Mouse (Mus musculus) gastrocnemius, adult 2 months (tissue): Measurements from ENCODE around the gene Plcl1. TPM values are rescaled to one million over a fixed set of nuclear protein-coding genes. Genes with fewer than 3 reads are reported as not detected.
A peak's percentile ranks its signal among the peaks of the same experiment; 100 is the strongest.

Experiments used
- DNase-seq: peaks from one replicate; pipeline ENCODE4 v3.0.0; 2022
- H3K27ac ChIP-seq: fragments of 200-600 bp; 2 replicates; pipeline ENCODE4 v1.8.1; 2022; ENCODE audit warnings: mild to moderate bottlenecking
- H3K4me3 ChIP-seq: fragments of 200-600 bp; 2 replicates; pipeline ENCODE4 v1.8.1; 2022; ENCODE audit warnings: mild to moderate bottlenecking, moderate library complexity
- CTCF ChIP-seq: fragments of 200-600 bp; IDR thresholded peaks from 2 replicates; pipeline ENCODE4 v1.8.1; 2022; ENCODE audit warnings: antibody characterized with exemption, mild to moderate bottlenecking, moderate library complexity
- intact Hi-C: fragments of 180-260 bp; cut with DNase I; formaldehyde crosslinking; loops from one replicate; pipeline ENCODE4 v1.15.1; 2025
- total RNA-seq, 2 experiments: library from RNA; stranded (reverse); gene quantifications; 2 replicates each; pipeline ENCODE4 v1.2.3; 2021

Plcl1 gene
- total RNA-seq, 2 experiments from 2014 or later = 4.1 to 4.6 TPM

DNA sequence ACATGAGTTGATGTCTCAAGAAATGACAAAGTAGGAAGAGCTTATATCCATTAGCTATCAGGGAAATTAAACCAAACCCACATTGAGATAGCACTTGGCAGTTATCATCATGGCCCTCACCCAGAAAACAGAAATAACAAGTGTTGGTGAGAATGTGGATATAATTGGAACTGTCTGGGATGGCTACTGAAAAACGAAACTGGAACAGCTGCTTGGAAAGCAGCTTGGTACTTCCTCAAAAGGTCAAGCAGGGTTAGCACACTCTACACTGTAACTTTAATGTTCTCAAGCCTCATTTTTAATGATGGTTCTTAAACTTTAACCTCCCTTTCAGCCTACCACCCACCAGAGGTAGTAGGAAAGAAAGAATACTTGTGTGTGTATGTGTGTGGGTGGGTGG, 361.0 kb downstream of the Plcl1 start:
- DNase-seq = peak; percentile 36
- no peak overlapping the region for H3K4me3 ChIP-seq
- intact Hi-C loops = no loop called here
- no peak for TF ChIP-seq CTCF
- peak overlapping the region; percentile 80 for H3K27ac ChIP-seq

DNA sequence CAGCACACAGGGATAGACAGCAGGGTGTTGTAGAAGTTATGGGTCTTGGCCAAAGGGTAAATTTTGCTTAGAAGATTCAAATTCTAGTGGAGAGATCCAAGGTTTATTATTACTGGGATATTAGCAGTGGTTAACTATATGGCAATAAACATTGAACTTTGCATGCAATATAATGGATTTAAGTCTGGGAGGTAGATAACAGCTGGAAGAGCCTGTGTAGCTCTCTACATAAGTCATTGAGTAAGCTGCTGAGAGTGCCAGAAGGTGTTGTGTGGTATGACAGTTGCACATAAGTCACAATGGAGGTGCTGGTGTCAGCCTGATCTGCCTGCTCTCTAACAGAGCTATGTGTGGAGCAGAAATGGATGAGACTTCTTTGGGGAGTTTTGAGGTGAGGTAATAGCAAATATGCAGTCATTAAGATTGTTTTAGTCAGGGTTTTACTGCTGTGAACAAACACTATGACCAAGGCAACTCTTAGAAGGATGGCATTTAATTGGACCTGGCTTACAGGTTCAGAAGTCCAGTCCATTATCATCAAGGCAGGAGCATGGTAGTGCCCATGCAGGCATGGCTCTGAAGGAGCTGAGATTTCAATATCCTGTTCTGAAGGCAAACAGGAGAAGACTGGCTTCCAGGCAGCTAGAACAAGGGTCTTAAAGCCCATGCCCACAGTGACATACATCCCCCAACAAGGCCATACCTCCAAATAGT, 364.5 kb downstream of the Plcl1 start:
- H3K4me3 ChIP-seq = no peak overlapping the region
- no peak overlapping the region for H3K27ac ChIP-seq
- no peak for DNase-seq
- intact Hi-C loops = no loop called here
- TF ChIP-seq CTCF = no peak

DNA sequence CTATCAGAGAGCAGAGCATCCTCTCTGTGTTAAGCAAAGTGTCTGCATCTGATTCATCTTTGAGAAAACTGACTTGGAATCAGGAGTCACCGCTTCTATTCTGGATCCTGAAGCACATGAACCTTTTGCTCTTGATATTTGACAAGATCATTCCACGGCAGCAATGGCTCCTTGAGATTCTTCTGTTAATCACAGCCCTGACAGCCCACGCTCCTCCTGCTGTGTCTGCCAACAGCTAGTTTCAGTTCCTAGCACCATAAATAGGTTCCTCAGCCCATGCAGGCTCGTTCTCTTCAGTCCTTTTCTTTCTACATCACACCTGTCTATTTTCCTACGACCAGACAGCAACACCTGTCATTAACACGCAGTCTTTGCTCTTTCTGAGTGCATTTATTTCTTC, 387.1 kb downstream of the Plcl1 start:
- Histone ChIP-seq H3K4me3 (no peak overlapping the region), H3K27ac (no peak overlapping the region)
- no peak for DNase-seq
- TF ChIP-seq CTCF = no peak
- intact Hi-C loops = no loop called here

Other genes starting within 250 kb of the Plcl1 start
- 1 to 10 TPM; 3.3 to 4.9 TPM for gene Rftn2, start 179.1 kb upstream of the Plcl1 start, total RNA-seq
- gene Mars2, start 168.7 kb upstream of the Plcl1 start, total RNA-seq = 1 to 10 TPM; 2.8 to 3.6 TPM
- not detected for gene Boll, start 42.5 kb upstream of the Plcl1 start, total RNA-seq